Mouse (Mus musculus): Measurements from ENCODE around the gene Ildr2. TPM values are rescaled to one million over a fixed set of nuclear protein-coding genes. Genes with fewer than 3 reads are reported as not detected.

The Ildr2 gene
- polyA plus RNA-seq, 1 experiment = 0.23 TPM

GRCm38 (mm10) chr1:166304352-166305240, 50.7 kb downstream of the Ildr2 start:
- Histone ChIP-seq H3K4me3 (ENCODE audit: extremely low read depth, insufficient read depth, insufficient read length) (no peak overlapping the region), H3K4me1 (ENCODE audit: control insufficient read depth, insufficient read depth, insufficient read length) (peaks cover 3% of the 10 kb centered on the region; the same call in 1 of the 2 replicates), H3K27ac (ENCODE audit: insufficient read depth, low read length) (no peak overlapping the region), H3K36me3 (ENCODE audit: control insufficient read depth, insufficient read depth, low read length) (no peaks in the 10 kb centered on the region), H3K27me3 (ENCODE audit: control insufficient read depth, insufficient read depth, low read length) (peaks cover 6% of the 10 kb centered on the region)
- no peak for TF ChIP-seq CTCF (IDR thresholded peaks at IDR 0.05; ENCODE audit: extremely low read depth, insufficient read depth, insufficient read length, insufficient replicate concordance)
- no peak for TF ChIP-seq POLR2A (IDR thresholded peaks at IDR 0.05; ENCODE audit: low read depth, low read length)
- 80% methylated on average over 8 of the region's 8 CpGs for WGBS
- no peak for DNase-seq (ENCODE audit: low read depth in 1 of 2, low spot score in 2 of 2)

- no peak for DNase-seq (ENCODE audit: low read depth in 1 of 2, low spot score in 2 of 2)
- Histone ChIP-seq H3K27me3 (ENCODE audit: control insufficient read depth, insufficient read depth, low read length) (peaks cover 6% of the 10 kb centered on the region), H3K36me3 (ENCODE audit: control insufficient read depth, insufficient read depth, low read length) (no peaks in the 10 kb centered on the region), H3K4me3 (ENCODE audit: extremely low read depth, insufficient read depth, insufficient read length) (no peak overlapping the region), H3K4me1 (ENCODE audit: control insufficient read depth, insufficient read depth, insufficient read length) (peaks cover 3% of the 10 kb centered on the region; the same call in 1 of the 2 replicates), H3K27ac (ENCODE audit: insufficient read depth, low read length) (no peak overlapping the region)
- TF ChIP-seq CTCF (IDR thresholded peaks at IDR 0.05; ENCODE audit: extremely low read depth, insufficient read depth, insufficient read length, insufficient replicate concordance) = no peak
- TF ChIP-seq POLR2A (IDR thresholded peaks at IDR 0.05; ENCODE audit: low read depth, low read length) = no peak
- WGBS = 32% methylated on average over 5 of the region's 5 CpGs
Observed at GRCm38 (mm10) chr1:166308471-166308850, 54.5 kb downstream of the Ildr2 start.

GRCm38 (mm10) chr1:166308851-166309715, 55.1 kb downstream of the Ildr2 start:
- Histone ChIP-seq H3K4me3 (ENCODE audit: extremely low read depth, insufficient read depth, insufficient read length) (no peak overlapping the region; the same call in 1 of the 2 replicates), H3K27me3 (ENCODE audit: control insufficient read depth, insufficient read depth, low read length) (peaks cover 6% of the 10 kb centered on the region), H3K4me1 (ENCODE audit: control insufficient read depth, insufficient read depth, insufficient read length) (peaks cover 3% of the 10 kb centered on the region; the same call in 1 of the 2 replicates), H3K27ac (ENCODE audit: insufficient read depth, low read length) (no peak overlapping the region), H3K36me3 (ENCODE audit: control insufficient read depth, insufficient read depth, low read length) (no peaks in the 10 kb centered on the region)
- no peak for DNase-seq (ENCODE audit: low read depth in 1 of 2, low spot score in 2 of 2)
- WGBS = 3% methylated on average over 94 of the region's 94 CpGs
- TF ChIP-seq CTCF (IDR thresholded peaks at IDR 0.05; ENCODE audit: extremely low read depth, insufficient read depth, insufficient read length, insufficient replicate concordance) = no peak
- no peak for TF ChIP-seq POLR2A (IDR thresholded peaks at IDR 0.05; ENCODE audit: low read depth, low read length)

GRCm38 (mm10) chr1:166311151-166311550, 57.2 kb downstream of the Ildr2 start:
- WGBS = 86% methylated on average over 5 of the region's 5 CpGs
- Histone ChIP-seq H3K36me3 (ENCODE audit: control insufficient read depth, insufficient read depth, low read length) (no peaks in the 10 kb centered on the region), H3K27me3 (ENCODE audit: control insufficient read depth, insufficient read depth, low read length) (peaks cover 6% of the 10 kb centered on the region), H3K4me3 (ENCODE audit: extremely low read depth, insufficient read depth, insufficient read length) (no peak overlapping the region), H3K4me1 (ENCODE audit: control insufficient read depth, insufficient read depth, insufficient read length) (peaks cover 3% of the 10 kb centered on the region; the same call in 1 of the 2 replicates), H3K27ac (ENCODE audit: insufficient read depth, low read length) (no peak overlapping the region)
- no peak for DNase-seq (ENCODE audit: low read depth in 1 of 2, low spot score in 2 of 2)
- TF ChIP-seq CTCF (IDR thresholded peaks at IDR 0.05; ENCODE audit: extremely low read depth, insufficient read depth, insufficient read length, insufficient replicate concordance) = no peak
- no peak for TF ChIP-seq POLR2A (IDR thresholded peaks at IDR 0.05; ENCODE audit: low read depth, low read length)

- TF ChIP-seq CTCF (IDR thresholded peaks at IDR 0.05; ENCODE audit: extremely low read depth, insufficient read depth, insufficient read length, insufficient replicate concordance) (no peak), POLR2A (IDR thresholded peaks at IDR 0.05; ENCODE audit: low read depth, low read length) (no peak)
- Histone ChIP-seq H3K4me1 (ENCODE audit: control insufficient read depth, insufficient read depth, insufficient read length) (peaks cover 3% of the 10 kb centered on the region; the same call in 1 of the 2 replicates), H3K27ac (ENCODE audit: insufficient read depth, low read length) (no peak overlapping the region), H3K36me3 (ENCODE audit: control insufficient read depth, insufficient read depth, low read length) (no peaks in the 10 kb centered on the region), H3K4me3 (ENCODE audit: extremely low read depth, insufficient read depth, insufficient read length) (no peak overlapping the region), H3K27me3 (ENCODE audit: control insufficient read depth, insufficient read depth, low read length) (peaks cover 6% of the 10 kb centered on the region)
- 62% methylated on average over 1 of the region's 1 CpGs for WGBS
- DNase-seq (ENCODE audit: low read depth in 1 of 2, low spot score in 2 of 2) = no peak
Observed at GRCm38 (mm10) chr1:166313637-166314036, 59.7 kb downstream of the Ildr2 start.

- WGBS = 75% methylated on average over 4 of the region's 4 CpGs
- no peak for DNase-seq (ENCODE audit: low read depth in 1 of 2, low spot score in 2 of 2)
Observed at GRCm38 (mm10) chr1:166315706-166316105, 61.8 kb downstream of the Ildr2 start.

More at GRCm38 (mm10) chr1:166315706-166316105, 61.8 kb downstream of the Ildr2 start:
- Histone ChIP-seq H3K27ac (ENCODE audit: insufficient read depth, low read length) (no peak overlapping the region), H3K36me3 (ENCODE audit: control insufficient read depth, insufficient read depth, low read length) (no peaks in the 10 kb centered on the region), H3K4me3 (ENCODE audit: extremely low read depth, insufficient read depth, insufficient read length) (no peak overlapping the region), H3K4me1 (ENCODE audit: control insufficient read depth, insufficient read depth, insufficient read length) (no peaks in the 10 kb centered on the region), H3K27me3 (ENCODE audit: control insufficient read depth, insufficient read depth, low read length) (no peaks in the 10 kb centered on the region; the same call in 1 of the 2 replicates)
- no peak for TF ChIP-seq CTCF (IDR thresholded peaks at IDR 0.05; ENCODE audit: extremely low read depth, insufficient read depth, insufficient read length, insufficient replicate concordance)
- no peak for TF ChIP-seq POLR2A (IDR thresholded peaks at IDR 0.05; ENCODE audit: low read depth, low read length)

Measured in spleen, adult 2 months (tissue).